Mouse (Mus musculus): ENCODE results near the gene Pdilt. TPM values are rescaled to one million over a fixed set of nuclear protein-coding genes. Genes with fewer than 3 reads are reported as not detected.

Gene Pdilt
- polyA plus RNA-seq, 1 experiment from 2014 or later: not detected

DNA sequence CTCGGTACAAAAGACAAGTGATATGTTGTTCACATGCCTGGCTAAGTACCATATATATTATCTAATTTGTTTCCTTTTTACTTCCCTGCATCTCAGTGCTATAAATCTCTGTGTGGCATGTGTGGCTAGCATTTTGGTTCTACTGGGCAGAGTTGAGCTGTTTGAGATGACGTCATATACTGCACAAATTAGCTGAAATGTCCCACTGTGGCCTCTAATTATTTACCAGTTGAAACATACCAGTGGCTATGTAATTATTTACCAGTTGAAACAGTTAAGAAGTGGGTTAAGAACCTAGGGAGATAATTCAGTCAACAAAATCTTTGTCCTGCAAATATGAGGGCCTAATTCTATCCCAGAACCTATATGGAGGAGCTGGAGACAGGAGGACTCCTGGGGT lies 4.3 kb upstream of the Pdilt start:
- Histone ChIP-seq H3K9me3 (no peaks in the 10 kb centered on the region), H3K9ac (no peak overlapping the region), H3K36me3 (no peaks in the 10 kb centered on the region), H3K27me3 (no peaks in the 10 kb centered on the region), H3K4me2 (no peak overlapping the region), H3K4me1 (no peaks in the 10 kb centered on the region), H3K27ac (no peak overlapping the region), H3K4me3 (no peak overlapping the region)
- WGBS: 36% methylated on average over 2 of the region's 2 CpGs
- no peak for ATAC-seq (ENCODE audit: insufficient number of reproducible peaks, low FRiP score, low TSS enrichment, low read depth)

DNA sequence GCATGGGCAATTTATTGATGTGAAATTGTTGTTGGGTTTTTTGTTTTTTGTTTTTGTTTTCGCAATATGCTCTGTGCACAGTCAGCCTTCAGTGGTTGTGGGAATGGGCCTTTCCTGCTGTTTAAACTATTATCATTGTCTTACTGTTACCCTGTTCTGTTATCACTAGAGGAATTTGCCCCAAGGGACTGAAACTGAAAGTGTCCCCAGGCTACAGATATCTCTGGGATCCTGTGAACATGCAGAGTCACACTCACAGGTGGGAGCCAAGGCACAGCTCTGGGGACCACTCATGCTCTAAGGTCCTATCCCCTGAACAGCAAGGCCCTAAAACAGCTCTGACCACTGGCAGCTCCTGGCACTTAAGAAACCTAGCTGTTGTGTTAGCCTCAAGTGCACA lies 3.8 kb upstream of the Pdilt start:
- H3K9me3 ChIP-seq: no peaks in the 10 kb centered on the region
- WGBS: 89% methylated on average over 1 of the region's 1 CpGs
- no peak overlapping the region for H3K4me3 ChIP-seq
- no peak overlapping the region for H3K27ac ChIP-seq
- ATAC-seq (ENCODE audit: insufficient number of reproducible peaks, low FRiP score, low TSS enrichment, low read depth): no peak
- no peaks in the 10 kb centered on the region for H3K27me3 ChIP-seq
- H3K4me2 ChIP-seq: no peak overlapping the region
- no peak overlapping the region for H3K9ac ChIP-seq
- no peaks in the 10 kb centered on the region for H3K4me1 ChIP-seq
- H3K36me3 ChIP-seq: no peaks in the 10 kb centered on the region

- H3K4me2 ChIP-seq: no peak overlapping the region
- WGBS: 75% methylated on average over 13 of the region's 13 CpGs
- no peaks in the 10 kb centered on the region for H3K4me1 ChIP-seq
- H3K27ac ChIP-seq: no peak overlapping the region
- no peaks in the 10 kb centered on the region for H3K9me3 ChIP-seq
- no peak overlapping the region for H3K4me3 ChIP-seq
- no peak for ATAC-seq (ENCODE audit: insufficient number of reproducible peaks, low FRiP score, low TSS enrichment, low read depth)
- H3K9ac ChIP-seq: no peak overlapping the region
- H3K36me3 ChIP-seq: no peaks in the 10 kb centered on the region
- H3K27me3 ChIP-seq: no peaks in the 10 kb centered on the region
These were observed 3.2 kb upstream of the Pdilt start for GRCm38 (mm10) chr7:119526486-119526885.

GRCm38 (mm10) chr7:119525881-119526281 lies 2.6 kb upstream of the Pdilt start:
- Histone ChIP-seq H3K9ac (no peak overlapping the region), H3K27me3 (no peaks in the 10 kb centered on the region), H3K27ac (no peak overlapping the region), H3K4me2 (no peak overlapping the region), H3K4me3 (no peak overlapping the region), H3K36me3 (no peaks in the 10 kb centered on the region), H3K4me1 (no peaks in the 10 kb centered on the region), H3K9me3 (no peaks in the 10 kb centered on the region)
- 27% methylated on average over 2 of the region's 2 CpGs for WGBS
- no peak for ATAC-seq (ENCODE audit: insufficient number of reproducible peaks, low FRiP score, low TSS enrichment, low read depth)

- H3K9me3 ChIP-seq: no peaks in the 10 kb centered on the region
- 69% methylated on average over 1 of the region's 1 CpGs for WGBS
- H3K4me1 ChIP-seq: no peaks in the 10 kb centered on the region
- H3K4me3 ChIP-seq: no peak overlapping the region
- H3K4me2 ChIP-seq: no peak overlapping the region
- no peak overlapping the region for H3K9ac ChIP-seq
- H3K27me3 ChIP-seq: no peaks in the 10 kb centered on the region
- no peak overlapping the region for H3K27ac ChIP-seq
- no peak for ATAC-seq (ENCODE audit: insufficient number of reproducible peaks, low FRiP score, low TSS enrichment, low read depth)
- H3K36me3 ChIP-seq: no peaks in the 10 kb centered on the region
These were observed 904 bp downstream of the Pdilt start for GRCm38 (mm10) chr7:119522385-119522784.

GRCm38 (mm10) chr7:119521816-119522215 lies 1.5 kb downstream of the Pdilt start:
- H3K4me3 ChIP-seq: no peak overlapping the region
- no peaks in the 10 kb centered on the region for H3K4me1 ChIP-seq
- no peak overlapping the region for H3K4me2 ChIP-seq
- no peak overlapping the region for H3K9ac ChIP-seq
- WGBS: 81% methylated on average over 3 of the region's 3 CpGs
- H3K9me3 ChIP-seq: no peaks in the 10 kb centered on the region
- H3K36me3 ChIP-seq: no peaks in the 10 kb centered on the region
- no peak overlapping the region for H3K27ac ChIP-seq
- ATAC-seq (ENCODE audit: insufficient number of reproducible peaks, low FRiP score, low TSS enrichment, low read depth): no peak
- H3K27me3 ChIP-seq: no peaks in the 10 kb centered on the region

DNA sequence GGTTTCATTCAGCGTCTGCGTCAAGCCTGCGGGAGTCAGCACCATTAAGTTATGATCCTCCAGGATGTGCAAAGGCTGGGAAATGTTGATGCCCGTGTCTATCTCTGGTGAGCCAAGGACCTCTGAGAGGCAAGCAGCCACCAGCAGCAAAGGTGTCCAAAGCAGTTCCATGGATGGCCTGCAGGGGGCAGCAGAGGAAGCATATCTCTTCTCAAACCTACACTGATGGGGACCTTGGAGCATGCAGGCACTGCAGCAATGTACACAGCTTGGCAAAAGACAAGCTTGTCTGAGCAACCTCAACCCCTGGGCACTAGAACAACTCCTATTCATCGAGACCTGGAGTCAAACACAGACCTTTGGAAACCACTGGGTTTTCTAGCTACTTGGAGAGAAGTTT lies 3.6 kb downstream of the Pdilt start:
- Histone ChIP-seq H3K36me3 (no peaks in the 10 kb centered on the region), H3K27me3 (0 out of 2 replicates have a peak, but pooled peaks cover 3% of the 10 kb centered on the region), H3K9ac (no peak overlapping the region), H3K4me2 (no peak overlapping the region), H3K27ac (no peak overlapping the region), H3K4me1 (no peaks in the 10 kb centered on the region), H3K9me3 (no peaks in the 10 kb centered on the region), H3K4me3 (no peak overlapping the region)
- WGBS: 48% methylated on average over 5 of the region's 5 CpGs
- ATAC-seq (ENCODE audit: insufficient number of reproducible peaks, low FRiP score, low TSS enrichment, low read depth): no peak

GRCm38 (mm10) chr7:119519163-119519562 lies 4.1 kb downstream of the Pdilt start, which contains the start of gene Acsm5:
Gene Acsm5 (plus strand): TSS chr7:119519463.
- no peak for ATAC-seq (ENCODE audit: insufficient number of reproducible peaks, low FRiP score, low TSS enrichment, low read depth)
- Histone ChIP-seq H3K9ac (no peak within 1 kb of the TSS), H3K4me2 (no peak within 1 kb of the TSS), H3K4me1 (no peaks in the 10 kb centered on the region), H3K4me3 (no peak within 1 kb of the TSS), H3K27ac (no peak within 1 kb of the TSS), H3K36me3 (no peaks in the 10 kb centered on the region), H3K9me3 (no peaks in the 10 kb centered on the region), H3K27me3 (0 out of 2 replicates have a peak, but pooled peaks cover 3% of the 10 kb centered on the region)
- 67% methylated on average over 5 of the region's 5 CpGs for WGBS

- Histone ChIP-seq H3K9me3 (no peaks in the 10 kb centered on the region), H3K4me3 (no peak overlapping the region), H3K9ac (no peak overlapping the region), H3K36me3 (no peaks in the 10 kb centered on the region), H3K4me1 (no peaks in the 10 kb centered on the region), H3K27me3 (0 out of 2 replicates have a peak, but pooled peaks cover 3% of the 10 kb centered on the region), H3K4me2 (no peak overlapping the region), H3K27ac (no peak overlapping the region)
- WGBS: 72% methylated on average over 7 of the region's 7 CpGs
- no peak for ATAC-seq (ENCODE audit: insufficient number of reproducible peaks, low FRiP score, low TSS enrichment, low read depth)
These were observed 7.1 kb downstream of the Pdilt start for GRCm38 (mm10) chr7:119516272-119516558.

GRCm38 (mm10) chr7:119515492-119516271 lies 7.6 kb downstream of the Pdilt start:
- Histone ChIP-seq H3K4me2 (no peak overlapping the region), H3K4me1 (no peaks in the 10 kb centered on the region), H3K9ac (no peak overlapping the region), H3K4me3 (no peak overlapping the region), H3K36me3 (no peaks in the 10 kb centered on the region), H3K27me3 (0 out of 2 replicates have a peak, but pooled peaks cover 3% of the 10 kb centered on the region), H3K9me3 (no peaks in the 10 kb centered on the region), H3K27ac (no peak overlapping the region)
- no peak for ATAC-seq (ENCODE audit: insufficient number of reproducible peaks, low FRiP score, low TSS enrichment, low read depth)
- WGBS: 66% methylated on average over 10 of the region's 10 CpGs

DNA sequence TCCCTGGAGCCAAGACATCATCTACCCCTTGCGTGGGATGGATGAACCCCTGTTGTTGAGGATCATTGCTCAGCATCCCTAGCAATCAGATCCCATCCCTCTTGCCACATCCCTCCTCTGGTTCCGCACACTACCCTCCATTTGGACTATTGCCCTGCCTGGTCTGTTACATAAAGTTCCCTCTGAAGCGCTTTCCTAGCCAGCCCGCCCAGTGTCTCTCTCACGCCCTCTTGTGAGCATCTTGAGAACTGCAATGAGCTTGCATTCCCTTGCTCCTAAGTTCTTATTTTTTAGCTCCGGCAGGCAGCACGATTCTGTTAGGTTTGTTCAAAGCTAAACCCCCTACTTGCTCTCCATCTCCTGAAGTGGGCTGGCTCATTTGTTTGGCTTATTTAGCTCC lies 10.2 kb downstream of the Pdilt start:
- Histone ChIP-seq H3K4me1 (no peaks in the 10 kb centered on the region), H3K27ac (no peak overlapping the region), H3K4me2 (no peak overlapping the region), H3K36me3 (no peaks in the 10 kb centered on the region), H3K9ac (no peak overlapping the region), H3K4me3 (no peak overlapping the region), H3K27me3 (0 out of 2 replicates have a peak, but pooled peaks cover 3% of the 10 kb centered on the region), H3K9me3 (no peaks in the 10 kb centered on the region)
- ATAC-seq (ENCODE audit: insufficient number of reproducible peaks, low FRiP score, low TSS enrichment, low read depth): no peak
- 33% methylated on average over 7 of the region's 7 CpGs for WGBS

- Histone ChIP-seq H3K4me3 (no peak overlapping the region), H3K27me3 (0 out of 2 replicates have a peak, but pooled peaks cover 3% of the 10 kb centered on the region), H3K9me3 (no peaks in the 10 kb centered on the region), H3K9ac (no peak overlapping the region), H3K4me1 (no peaks in the 10 kb centered on the region), H3K4me2 (no peak overlapping the region), H3K27ac (no peak overlapping the region), H3K36me3 (no peaks in the 10 kb centered on the region)
- WGBS: 88% methylated on average over 4 of the region's 4 CpGs
- no peak for ATAC-seq (ENCODE audit: insufficient number of reproducible peaks, low FRiP score, low TSS enrichment, low read depth)
These were observed 12.1 kb downstream of the Pdilt start for GRCm38 (mm10) chr7:119511143-119511542.
